Comparison of ENCODE assay signal across 23 mouse cellular contexts in the genomic region with DNA sequence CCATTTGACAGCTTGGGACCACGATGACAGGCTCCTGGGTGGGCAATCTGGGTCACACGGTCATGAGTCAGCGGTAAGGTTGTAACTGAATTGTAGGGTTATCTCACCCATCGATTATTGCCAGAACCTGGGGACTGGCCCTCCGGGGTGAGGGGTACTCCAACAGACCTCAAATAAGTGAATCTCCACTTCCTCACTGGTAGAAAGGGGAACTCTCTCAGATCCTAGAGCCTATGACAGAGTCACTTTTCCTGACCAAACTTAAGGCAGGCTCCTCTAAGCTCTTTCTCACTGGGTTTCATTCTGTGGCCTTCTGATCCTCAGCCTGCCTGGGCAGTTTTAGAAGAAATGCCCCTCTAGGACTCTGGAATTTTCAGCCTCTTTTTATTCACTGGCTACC.
"Had no signal": no experiment of that assay in that cellular context is flagged by ENCODE, and none has a peak within 500 bp of the region (broad histone marks: within the 10 kb centered on the region; RNA-seq: fewer than 3 reads in every experiment).

No protein-coding gene starts in this region.

- H3K36me3 ChIP-seq: heart, embryonic 15.5 days; hindbrain, embryonic 13.5 days; hindbrain, embryonic 15.5 days; intestine, embryonic 15.5 days; limb, embryonic 13.5 days; limb, embryonic 15.5 days; liver, embryonic 12.5 days had no signal

- H3K9me3 ChIP-seq: heart, embryonic 15.5 days; hindbrain, embryonic 13.5 days; hindbrain, embryonic 15.5 days; intestine, embryonic 15.5 days; limb, embryonic 13.5 days; limb, embryonic 15.5 days; liver, embryonic 12.5 days had no signal

- DNase-seq: gastrocnemius, postnatal 10 days; gastrocnemius, postnatal 25 days; heart, adult 18-20 months; heart, postnatal 36 days; kidney, adult 18-20 months; kidney, adult 8-10 months; kidney, postnatal 10 days; kidney, postnatal 25 days; kidney, postnatal 4 days; left cerebral cortex, postnatal 4 days had no signal

- H3K27me3 ChIP-seq: heart, embryonic 15.5 days; hindbrain, embryonic 15.5 days; intestine, embryonic 15.5 days; limb, embryonic 15.5 days had no signal

- H3K4me1 ChIP-seq: hindbrain, embryonic 15.5 days had no signal

- H3K4me3 ChIP-seq: gastrocnemius, adult 2 months; heart, embryonic 15.5 days; hindbrain, embryonic 13.5 days; hindbrain, embryonic 15.5 days; intestine, embryonic 15.5 days; layer of hippocampus, adult 2 months; limb, embryonic 13.5 days; limb, embryonic 15.5 days; liver, embryonic 12.5 days had no signal

- ATAC-seq: forebrain, embryonic 16.5 days; inflammation-experienced regulatory T-cells, adult 6 months; intestine, embryonic 15.5 days; intestine, postnatal 0 days; liver, embryonic 12.5 days had no signal

- H3K9ac ChIP-seq: heart, embryonic 15.5 days; hindbrain, embryonic 13.5 days; hindbrain, embryonic 15.5 days; intestine, embryonic 15.5 days; limb, embryonic 13.5 days; limb, embryonic 15.5 days; liver, embryonic 12.5 days; liver, embryonic 14.5 days had no signal

- H3K27ac ChIP-seq: gastrocnemius, adult 2 months; heart, embryonic 15.5 days; hindbrain, embryonic 13.5 days; hindbrain, embryonic 15.5 days; intestine, embryonic 15.5 days; layer of hippocampus, adult 2 months; limb, embryonic 13.5 days; limb, embryonic 15.5 days; liver, embryonic 12.5 days; liver, embryonic 14.5 days had no signal

- H3K4me2 ChIP-seq: heart, embryonic 15.5 days; hindbrain, embryonic 13.5 days; hindbrain, embryonic 15.5 days; intestine, embryonic 15.5 days; limb, embryonic 13.5 days; limb, embryonic 15.5 days; liver, embryonic 12.5 days had no signal
